Mouse (Mus musculus): Measurements from ENCODE around the gene Olfr1263.

Gene Olfr1263

DNA sequence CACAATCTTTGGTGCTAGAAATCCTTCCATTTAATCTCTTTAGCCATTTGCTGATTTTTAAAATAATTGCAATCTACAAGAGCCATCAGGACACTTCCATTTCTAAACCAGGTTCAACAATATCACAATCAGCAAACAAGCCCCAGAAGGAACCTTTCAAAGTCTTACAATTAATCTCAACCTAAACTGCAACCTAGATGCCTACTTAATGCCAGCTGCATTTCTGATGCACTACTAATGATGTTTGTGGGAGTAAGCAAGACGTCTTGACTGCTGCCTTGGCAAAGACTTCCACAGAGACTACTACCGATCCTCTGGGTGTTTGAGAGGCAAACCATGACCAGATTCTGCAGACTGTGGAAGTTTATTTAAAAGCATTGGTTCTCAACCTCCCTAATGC lies at the start of gene Olfr1263:
Gene Olfr1263 (plus strand): TSS at position 301 of the 400 bp plus-strand sequence.
- no peak for DNase-seq (ENCODE audit: low read depth)

DNA sequence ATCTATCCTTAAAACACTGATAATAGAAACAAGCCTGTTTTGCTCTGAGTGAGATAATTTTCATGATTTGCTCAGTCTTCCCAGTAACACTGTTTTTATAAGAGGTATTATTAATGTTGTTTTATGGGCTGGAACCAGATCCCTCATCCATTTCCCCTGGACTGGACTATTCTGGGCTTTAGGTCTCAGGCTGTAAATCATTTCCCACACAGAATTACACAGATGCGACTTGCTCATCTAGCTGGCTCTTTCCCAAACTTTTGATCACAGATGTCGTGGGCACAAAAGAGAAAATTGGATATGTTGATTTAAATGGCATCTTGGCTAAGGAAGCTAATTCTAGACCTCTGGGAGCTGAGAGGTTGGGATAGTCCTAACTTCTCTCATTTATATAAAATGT lies 37.7 kb upstream of the Olfr1263 start, which contains the start of gene Olfr1260:
Gene Olfr1260 (plus strand): TSS at position 157 of the 400 bp plus-strand sequence.
- DNase-seq (ENCODE audit: low read depth): no peak

DNA sequence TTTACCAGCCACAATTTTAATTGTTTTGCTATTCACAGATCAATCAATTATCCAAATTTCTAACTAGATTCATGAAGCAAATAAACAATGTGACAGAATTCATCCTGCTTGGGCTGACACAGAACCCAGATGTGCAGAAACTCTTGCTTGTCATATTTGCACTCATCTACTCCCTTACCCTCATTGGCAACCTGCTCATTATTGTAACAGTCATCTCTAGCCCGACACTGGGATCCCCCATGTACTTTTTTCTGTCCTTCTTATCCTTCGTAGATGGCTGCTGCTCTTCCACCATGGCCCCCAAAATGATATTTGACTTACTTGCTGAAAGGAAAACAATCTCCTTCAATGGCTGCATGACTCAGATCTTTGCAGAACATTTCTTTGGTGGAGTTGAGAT lies 34.2 kb upstream of the Olfr1263 start:
- DNase-seq (ENCODE audit: low read depth): no peak

DNA sequence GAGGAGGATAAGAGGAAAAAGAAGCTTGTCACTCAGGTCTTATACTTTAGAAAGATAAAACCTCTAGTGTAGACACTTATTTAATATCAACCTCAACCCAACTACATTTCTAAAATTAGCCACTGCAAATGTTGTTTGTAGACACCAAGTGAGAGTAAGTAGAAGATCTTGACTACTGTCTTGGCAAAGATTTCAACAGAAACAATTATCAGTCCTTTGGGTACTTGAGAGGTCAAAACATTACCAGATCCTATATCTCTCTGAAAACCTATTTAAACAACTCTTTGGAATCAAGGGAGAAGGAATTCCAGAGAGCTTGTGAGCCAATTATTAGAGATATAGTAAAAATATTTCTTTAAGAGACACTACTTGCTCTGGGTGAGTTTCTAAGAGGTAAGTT lies 21.0 kb upstream of the Olfr1263 start, which contains the start of gene Olfr1261:
Gene Olfr1261 (plus strand): TSS at position 301 of the 400 bp plus-strand sequence.
- DNase-seq (ENCODE audit: low read depth): no peak

DNA sequence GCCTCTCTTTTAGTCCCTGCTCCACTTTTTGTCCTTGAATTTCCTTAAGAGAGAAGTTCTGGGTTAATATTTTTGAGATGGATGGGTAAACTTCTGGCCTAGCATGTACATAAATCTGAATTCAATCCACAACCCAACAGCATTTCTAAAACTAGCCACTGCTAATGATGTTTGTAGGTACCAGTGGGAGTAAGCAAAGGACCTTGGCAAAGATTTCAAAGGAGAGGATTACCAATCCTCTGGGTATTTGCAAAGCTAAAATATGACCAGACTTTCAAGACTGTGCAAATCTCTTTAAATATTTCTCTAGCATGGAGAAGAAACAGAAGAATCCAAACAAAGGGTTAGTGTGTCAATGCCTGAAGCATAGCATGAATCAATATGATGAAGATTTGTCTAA lies 12.1 kb upstream of the Olfr1263 start, which contains the start of gene Olfr1262:
Gene Olfr1262 (plus strand): TSS at position 301 of the 400 bp plus-strand sequence.
- DNase-seq (ENCODE audit: low read depth): no peak

DNA sequence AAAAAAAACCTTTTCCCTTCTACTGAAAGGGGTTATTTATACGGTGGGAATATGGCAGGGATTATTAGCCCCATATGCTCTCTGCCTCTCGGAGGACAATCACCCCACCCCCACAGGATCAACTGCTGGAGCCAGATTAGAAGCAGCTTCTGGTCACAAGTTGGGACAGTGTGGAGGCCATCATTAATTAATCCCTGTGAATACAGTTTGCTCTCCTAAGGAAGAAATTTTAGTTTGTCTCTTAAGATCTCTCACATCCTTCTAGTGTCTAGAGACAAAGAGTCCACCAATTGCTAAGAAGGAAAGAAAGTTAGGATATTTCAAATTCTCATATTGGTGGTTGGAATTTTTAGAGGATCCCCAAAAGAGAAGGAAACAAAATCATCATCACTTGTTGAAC lies 13.5 kb downstream of the Olfr1263 start, which contains the start of gene Olfr1264:
Gene Olfr1264 (minus strand): TSS at position 101 of the 400 bp plus-strand sequence.
- no peak for DNase-seq (ENCODE audit: low read depth)

DNA sequence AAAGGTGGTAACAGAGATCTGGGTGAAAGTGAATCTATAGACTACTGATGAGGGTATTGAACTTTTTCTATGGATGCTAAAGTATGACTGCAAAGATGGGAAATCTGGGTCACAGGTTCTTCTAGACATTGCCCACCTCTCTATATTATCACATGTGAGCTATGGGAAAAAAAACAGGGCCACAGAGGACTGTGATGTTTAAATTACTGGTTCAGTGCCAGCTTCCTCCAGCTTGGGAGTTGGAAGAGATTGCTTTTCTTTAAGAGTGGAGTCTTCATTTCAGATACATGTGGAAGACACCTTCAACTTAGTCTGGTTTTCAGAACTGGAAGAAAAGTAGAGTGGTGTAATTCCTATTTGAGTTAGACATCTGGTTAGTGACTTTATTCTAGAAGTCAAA lies 23.1 kb downstream of the Olfr1263 start, which contains the start of gene Olfr1265:
Gene Olfr1265 (plus strand): TSS at position 301 of the 400 bp plus-strand sequence.
- DNase-seq (ENCODE audit: low read depth): no peak

DNA sequence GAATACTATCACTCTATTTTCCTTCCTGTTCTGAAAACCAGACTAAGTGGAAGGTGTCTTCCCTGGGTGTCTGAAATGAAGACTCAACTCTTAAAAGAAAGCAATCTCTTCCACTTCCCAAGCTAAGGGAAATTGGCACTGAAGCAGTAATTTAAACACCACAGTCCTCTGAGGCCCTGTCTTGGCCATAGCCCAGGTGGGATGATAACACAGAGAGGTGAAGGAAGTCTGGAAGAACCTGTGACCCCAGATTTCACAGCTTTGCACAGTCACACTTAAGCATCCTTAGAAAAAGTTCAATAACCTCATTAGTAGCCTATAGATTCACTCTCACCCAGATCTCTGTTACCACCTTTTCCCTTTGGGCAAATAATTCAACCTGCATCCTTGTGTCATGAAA lies 51.6 kb downstream of the Olfr1263 start, which contains the start of gene Olfr140:
Gene Olfr140 (minus strand): TSS at position 101 of the 400 bp plus-strand sequence.
- no peak for DNase-seq (ENCODE audit: low read depth)

Measured in NIH3T3 (cell line).